Mouse (Mus musculus) thymus, postnatal 0 days (tissue): ENCODE measurements around the gene Olfr205. TPM values are rescaled to one million over a fixed set of nuclear protein-coding genes. Genes with fewer than 3 reads are reported as not detected.
"Not testable (repeated sequence)": the region's sequence is repeated elsewhere in the genome, so short reads cannot be mapped to it uniquely, and the experiment has no call there.

Experiments
- DNase-seq: peaks from one replicate; pipeline ENCODE4 v3.0.0-alpha.2; 2015; ENCODE audit warnings: low spot score
- polyA plus RNA-seq: library from polyadenylated mRNA; unstranded; fragments of >200 nt; fragmentation: Nextera tagmentation; extraction: Ambion mirVana; gene quantifications from 2 replicates; pipeline ENCODE4 v1.2.1, GENCODE M21; 2015

The Olfr205 gene
- polyA plus RNA-seq, result not detected in 2 replicates

GRCm38 (mm10) chr16:59331038-59331437, at the start of gene Olfr205:
TSS of gene Olfr205 (minus strand) at chr16:59331138.
- no peak for DNase-seq

GRCm38 (mm10) chr16:59363893-59364292, 33.0 kb upstream of the Olfr205 start, which contains the start of gene Olfr209:
TSS of gene Olfr209 (minus strand) at chr16:59363993.
- DNase-seq, result no peak

- DNase-seq, result no peak
These were observed 18.2 kb upstream of the Olfr205 start, which contains the start of gene Olfr206 for GRCm38 (mm10) chr16:59349146-59349545. TSS of gene Olfr206 (minus strand) at chr16:59349246.

GRCm38 (mm10) chr16:59323262-59323661, 7.7 kb downstream of the Olfr205 start:
- not testable (repeated sequence) for DNase-seq

GRCm38 (mm10) chr16:59318148-59318547, 12.8 kb downstream of the Olfr205 start, which contains the start of gene Olfr204:
TSS of gene Olfr204 (minus strand) at chr16:59318248.
- DNase-seq, result no peak

- DNase-seq, result no peak
These were observed 32.4 kb downstream of the Olfr205 start, which contains the start of gene Olfr203 for GRCm38 (mm10) chr16:59298581-59298980. TSS of gene Olfr203 (plus strand) at chr16:59298881.

- DNase-seq, result not testable (repeated sequence)
These were observed 43.4 kb downstream of the Olfr205 start for GRCm38 (mm10) chr16:59287576-59287975.

GRCm38 (mm10) chr16:59286693-59287092, 44.2 kb downstream of the Olfr205 start, which contains the start of gene Olfr202:
TSS of gene Olfr202 (minus strand) at chr16:59286793.
- no peak for DNase-seq

- no peak for DNase-seq
These were observed 47.5 kb downstream of the Olfr205 start for GRCm38 (mm10) chr16:59283476-59283875.

- no peak for DNase-seq
These were observed 50.4 kb downstream of the Olfr205 start for GRCm38 (mm10) chr16:59280542-59280941.

Other genes with a start within 250 kb of the Olfr205 start
- gene Olfr191, start 241.3 kb downstream of the Olfr205 start, polyA plus RNA-seq, result not detected in 2 replicates
- not detected in 2 replicates for gene Olfr193, start 219.3 kb downstream of the Olfr205 start, polyA plus RNA-seq
- gene Olfr194, start 210.1 kb downstream of the Olfr205 start, polyA plus RNA-seq, result not detected in 2 replicates
- gene Olfr195, start 184.1 kb downstream of the Olfr205 start, polyA plus RNA-seq, result not detected in 2 replicates
- gene Olfr196, start 160.7 kb downstream of the Olfr205 start, polyA plus RNA-seq, result not detected in 2 replicates
- gene Olfr198, start 127.6 kb downstream of the Olfr205 start, polyA plus RNA-seq, result not detected in 2 replicates
- gene Olfr199, start 111.4 kb downstream of the Olfr205 start, polyA plus RNA-seq, result not detected in 2 replicates
- not detected in 2 replicates for gene Olfr201, start 58.5 kb downstream of the Olfr205 start, polyA plus RNA-seq
- not detected in 2 replicates for gene Olfr202, start 44.3 kb downstream of the Olfr205 start, polyA plus RNA-seq
- not detected in 2 replicates for gene Olfr203, start 32.3 kb downstream of the Olfr205 start, polyA plus RNA-seq
- not detected in 2 replicates for gene Olfr204, start 12.9 kb downstream of the Olfr205 start, polyA plus RNA-seq
- not detected in 2 replicates for gene Olfr206, start 18.1 kb upstream of the Olfr205 start, polyA plus RNA-seq
- not detected in 2 replicates for gene Olfr209, start 32.9 kb upstream of the Olfr205 start, polyA plus RNA-seq
- not detected in 2 replicates for gene Gabrr3, start 76.2 kb upstream of the Olfr205 start, polyA plus RNA-seq
- 26.0 and 29.6 TPM in 2 replicates for gene Riox2, start 140.6 kb upstream of the Olfr205 start, polyA plus RNA-seq